Mouse (Mus musculus) MN1 (cell line): ENCODE measurements around the gene Vmn2r3.
"Not testable (repeated sequence)": the region's sequence is repeated elsewhere in the genome, so short reads cannot be mapped to it uniquely, and the experiment has no call there.

Source experiments
- DNase-seq: peaks from one replicate; pipeline ENCODE4 v3.0.0-alpha.2; 2016; ENCODE audit warnings: low spot score

The Vmn2r3 gene

GRCm38 (mm10) chr3:64289609-64290008, at the start of gene Vmn2r3:
Gene Vmn2r3, minus strand, starts transcription at chr3:64289709.
- no peak for DNase-seq

GRCm38 (mm10) chr3:64332548-64332947, 43.0 kb upstream of the Vmn2r3 start:
- no peak for DNase-seq

- no peak for DNase-seq
Observed at GRCm38 (mm10) chr3:64321824-64322223, 32.3 kb upstream of the Vmn2r3 start.

- DNase-seq, result no peak
Observed at GRCm38 (mm10) chr3:64306799-64307198, 17.3 kb upstream of the Vmn2r3 start.

DNA sequence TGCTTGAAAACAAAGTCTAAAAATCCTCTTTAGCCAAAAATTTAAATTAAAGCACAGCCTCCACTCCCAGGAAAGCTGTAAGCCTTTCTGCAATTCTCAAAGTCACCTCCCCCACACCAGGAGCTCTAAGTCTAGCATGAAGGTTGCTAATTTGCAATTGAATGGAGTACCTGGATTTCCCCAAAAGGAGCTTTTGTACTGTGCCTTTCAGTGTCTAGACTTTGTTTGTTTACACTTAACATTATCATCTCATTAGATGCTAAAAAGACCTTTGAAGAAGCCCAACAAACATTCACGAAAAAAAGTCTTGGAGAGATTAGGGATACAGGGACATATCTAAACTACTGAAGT, 23.8 kb downstream of the Vmn2r3 start:
- DNase-seq, result no peak

GRCm38 (mm10) chr3:64265056-64265761, 24.3 kb downstream of the Vmn2r3 start:
- not testable (repeated sequence) for DNase-seq

GRCm38 (mm10) chr3:64259582-64259981, 29.9 kb downstream of the Vmn2r3 start:
- no peak for DNase-seq

GRCm38 (mm10) chr3:64251646-64252045, 37.9 kb downstream of the Vmn2r3 start:
- no peak for DNase-seq

- not testable (repeated sequence) for DNase-seq
Observed at GRCm38 (mm10) chr3:64250461-64250860, 39.0 kb downstream of the Vmn2r3 start.

- not testable (repeated sequence) for DNase-seq
Observed at GRCm38 (mm10) chr3:64235459-64235858, 54.0 kb downstream of the Vmn2r3 start.

GRCm38 (mm10) chr3:64233655-64234054, 55.9 kb downstream of the Vmn2r3 start:
- not testable (repeated sequence) for DNase-seq

GRCm38 (mm10) chr3:64227243-64227642, 62.3 kb downstream of the Vmn2r3 start:
- no peak for DNase-seq
